Mouse (Mus musculus): Measurements from ENCODE around the gene Sept11. TPM values are rescaled to one million over a fixed set of nuclear protein-coding genes. Genes with fewer than 3 reads are reported as not detected.

Gene Sept11
- total and polyA plus RNA-seq, 3 experiments: 20.4 to 96.1 (median 46.1) TPM

DNA sequence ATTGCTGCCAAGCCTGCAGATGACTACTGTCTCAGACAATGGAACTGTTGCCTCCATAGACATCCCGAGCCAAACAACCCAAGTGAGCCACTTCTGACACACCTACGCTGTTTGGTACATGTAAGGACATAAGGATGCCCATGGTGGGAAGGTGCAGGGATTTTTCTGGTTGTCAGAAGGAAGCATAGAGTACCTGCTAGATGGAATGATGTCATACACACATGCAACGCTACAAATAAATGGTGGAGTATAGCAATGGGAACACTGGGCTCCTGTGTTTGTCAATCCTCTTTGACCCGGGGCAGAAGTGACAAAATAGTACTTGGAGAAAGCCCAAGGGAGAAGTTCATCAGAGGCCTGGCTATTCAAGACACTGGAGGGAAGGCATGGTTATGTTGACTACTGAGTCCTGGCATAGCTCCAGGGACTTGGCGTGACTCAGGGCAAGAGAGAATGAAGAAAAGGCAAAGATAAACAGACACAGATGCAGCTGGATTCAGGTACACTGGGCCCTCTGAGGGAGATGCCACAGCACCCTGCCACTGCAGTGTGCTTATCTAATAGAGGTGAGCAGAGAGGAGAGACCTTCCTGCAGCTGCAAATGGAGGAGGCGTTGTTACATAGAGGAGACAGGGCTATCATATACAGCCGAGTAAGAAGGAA, 15.4 kb upstream of the Sept11 start:
- Histone ChIP-seq H3K9me3 (replicated peaks) (no peaks in the 10 kb centered on the region), H3K36me3 (replicated peaks) (no peaks in the 10 kb centered on the region), H3K27me3 (ENCODE audit: insufficient read depth, low read length) (peaks cover 4% of the 10 kb centered on the region), H3K4me3 (ENCODE audit: low read depth, low read length) (no peak overlapping the region), H3K4me1 (ENCODE audit: insufficient read depth, low read depth, low read length) (no peaks in the 10 kb centered on the region)
- TF ChIP-seq POLR2AphosphoS5 (IDR thresholded peaks at IDR 0.05; ENCODE audit: insufficient replicate concordance, low read depth, low read length) (no peak), TAL1 (conservative IDR thresholded peaks at IDR 0.05; ENCODE audit: low read depth, low read length) (no peak), GATA2 (IDR thresholded peaks at IDR 0.05; ENCODE audit: borderline replicate concordance, low read depth, low read length) (no peak), GATA1 (IDR thresholded peaks at IDR 0.05; ENCODE audit: borderline replicate concordance, low read length) (no peak), CTCF (IDR thresholded peaks at IDR 0.05; ENCODE audit: low read depth, low read length) (no peak)
- no peak for DNase-seq (ENCODE audit: low spot score)
- ATAC-seq (ENCODE audit: extremely low read depth, insufficient number of reproducible peaks, low FRiP score, poor library complexity, severe bottlenecking): no peak

DNA sequence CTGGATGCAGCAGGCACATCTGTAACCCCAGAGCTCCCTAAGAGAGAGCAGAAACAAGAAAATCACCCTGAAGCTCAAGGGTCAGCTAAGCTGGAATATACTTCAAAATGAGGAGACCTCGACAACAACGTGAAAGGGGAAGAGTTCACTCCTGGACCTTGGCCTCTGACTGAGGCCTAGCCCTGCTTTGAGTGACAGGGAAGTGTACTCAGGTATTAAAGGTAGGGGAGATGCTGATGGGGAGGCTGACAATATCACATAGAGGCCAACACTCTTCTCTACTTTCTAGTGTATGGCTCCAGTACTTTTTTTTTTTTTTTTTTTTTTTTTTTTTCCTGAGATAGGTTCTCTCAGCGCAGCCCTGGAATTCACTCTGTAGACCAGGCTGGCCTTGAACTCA, 13.6 kb upstream of the Sept11 start:
- no peak for ATAC-seq (ENCODE audit: extremely low read depth, insufficient number of reproducible peaks, low FRiP score, poor library complexity, severe bottlenecking)
- H3K9me3 ChIP-seq (replicated peaks): no peaks in the 10 kb centered on the region
- TF ChIP-seq POLR2AphosphoS5 (IDR thresholded peaks at IDR 0.05; ENCODE audit: insufficient replicate concordance, low read depth, low read length) (no peak), CTCF (IDR thresholded peaks at IDR 0.05; ENCODE audit: low read depth, low read length) (no peak), TAL1 (conservative IDR thresholded peaks at IDR 0.05; ENCODE audit: low read depth, low read length) (no peak), GATA2 (IDR thresholded peaks at IDR 0.05; ENCODE audit: borderline replicate concordance, low read depth, low read length) (no peak), GATA1 (IDR thresholded peaks at IDR 0.05; ENCODE audit: borderline replicate concordance, low read length) (no peak)
- H3K36me3 ChIP-seq (replicated peaks): no peaks in the 10 kb centered on the region
- no peak overlapping the region for H3K4me3 ChIP-seq (ENCODE audit: low read depth, low read length)
- DNase-seq (ENCODE audit: low spot score): no peak
- no peaks in the 10 kb centered on the region for H3K4me1 ChIP-seq (ENCODE audit: insufficient read depth, low read depth, low read length)
- peaks cover 5% of the 10 kb centered on the region for H3K27me3 ChIP-seq (ENCODE audit: insufficient read depth, low read length)

DNA sequence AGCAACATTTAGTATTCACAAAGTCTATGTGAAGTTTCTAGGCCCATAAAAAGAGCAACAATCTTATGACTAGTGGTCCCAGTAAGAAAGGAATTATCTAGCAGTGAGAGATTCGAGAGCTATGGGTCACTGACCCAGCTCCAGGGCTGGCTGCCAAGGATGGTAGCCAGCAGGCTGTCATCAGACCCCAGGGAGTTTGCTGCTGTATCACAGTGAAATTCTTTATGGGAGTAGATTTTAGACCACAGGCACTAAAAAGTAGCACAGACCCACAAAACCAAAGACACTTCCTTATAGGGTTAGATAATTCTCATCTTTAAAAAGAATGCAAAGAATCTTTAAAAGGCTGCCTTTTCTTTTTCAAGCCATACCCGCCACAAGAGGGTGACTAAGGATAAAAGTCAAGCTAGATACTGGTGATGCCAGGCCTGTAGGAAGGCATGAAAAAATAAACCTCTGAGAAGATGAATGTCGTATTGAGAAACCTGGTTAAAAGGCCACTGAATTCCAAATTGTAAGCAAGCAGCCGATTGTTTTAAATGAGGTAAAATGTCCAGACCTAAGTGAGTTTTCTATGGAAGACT, 8.1 kb upstream of the Sept11 start:
- TF ChIP-seq GATA1 (IDR thresholded peaks at IDR 0.05; ENCODE audit: borderline replicate concordance, low read length): no peak
- TF ChIP-seq TAL1 (conservative IDR thresholded peaks at IDR 0.05; ENCODE audit: low read depth, low read length): no peak
- TF ChIP-seq CTCF (IDR thresholded peaks at IDR 0.05; ENCODE audit: low read depth, low read length): no peak
- no peak for TF ChIP-seq POLR2AphosphoS5 (IDR thresholded peaks at IDR 0.05; ENCODE audit: insufficient replicate concordance, low read depth, low read length)
- no peak for TF ChIP-seq GATA2 (IDR thresholded peaks at IDR 0.05; ENCODE audit: borderline replicate concordance, low read depth, low read length)

DNA sequence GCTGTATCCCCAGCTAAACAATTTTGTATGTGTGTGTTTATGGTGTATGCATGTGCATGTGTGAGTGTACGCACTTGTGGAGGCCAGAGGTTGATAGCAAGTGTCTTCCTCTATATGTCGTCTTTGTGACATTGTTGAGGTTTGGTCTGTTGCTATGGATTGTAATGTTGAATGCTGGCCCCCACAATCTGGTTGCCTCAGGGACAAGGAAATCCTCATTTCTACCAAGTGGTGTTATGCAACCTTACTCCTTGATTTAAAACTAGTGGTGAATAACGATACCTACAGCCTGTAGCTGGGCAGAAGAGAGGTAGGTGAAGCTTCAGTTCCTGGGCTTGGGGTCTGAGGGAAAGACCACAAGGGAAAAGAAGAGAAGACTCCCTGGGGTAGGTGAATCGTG, 7.3 kb upstream of the Sept11 start:
- no peak overlapping the region for H3K4me3 ChIP-seq (ENCODE audit: low read depth, low read length)
- no peak for TF ChIP-seq CTCF (IDR thresholded peaks at IDR 0.05; ENCODE audit: low read depth, low read length)
- no peak for TF ChIP-seq GATA2 (IDR thresholded peaks at IDR 0.05; ENCODE audit: borderline replicate concordance, low read depth, low read length)
- TF ChIP-seq GATA1 (IDR thresholded peaks at IDR 0.05; ENCODE audit: borderline replicate concordance, low read length): no peak
- no peak for TF ChIP-seq POLR2AphosphoS5 (IDR thresholded peaks at IDR 0.05; ENCODE audit: insufficient replicate concordance, low read depth, low read length)
- TF ChIP-seq TAL1 (conservative IDR thresholded peaks at IDR 0.05; ENCODE audit: low read depth, low read length): no peak
- no peak for ATAC-seq (ENCODE audit: extremely low read depth, insufficient number of reproducible peaks, low FRiP score, poor library complexity, severe bottlenecking)
- H3K27me3 ChIP-seq (ENCODE audit: insufficient read depth, low read length): peaks cover 5% of the 10 kb centered on the region; the same call in 1 of the 2 replicates
- H3K4me1 ChIP-seq (ENCODE audit: insufficient read depth, low read depth, low read length): no peaks in the 10 kb centered on the region; the same call in 1 of the 2 replicates
- H3K9me3 ChIP-seq (replicated peaks): no peaks in the 10 kb centered on the region
- no peak for DNase-seq (ENCODE audit: low spot score)
- H3K36me3 ChIP-seq (replicated peaks): no peaks in the 10 kb centered on the region

More for the DNA sequence above, 8.1 kb upstream of the Sept11 start:
- Histone ChIP-seq H3K4me3 (ENCODE audit: low read depth, low read length) (no peak overlapping the region), H3K4me1 (ENCODE audit: insufficient read depth, low read depth, low read length) (no peaks in the 10 kb centered on the region; the same call in 1 of the 2 replicates), H3K27me3 (ENCODE audit: insufficient read depth, low read length) (peaks cover 5% of the 10 kb centered on the region; the same call in 1 of the 2 replicates), H3K9me3 (replicated peaks) (no peaks in the 10 kb centered on the region), H3K36me3 (replicated peaks) (no peaks in the 10 kb centered on the region)
- no peak for DNase-seq (ENCODE audit: low spot score)
- ATAC-seq (ENCODE audit: extremely low read depth, insufficient number of reproducible peaks, low FRiP score, poor library complexity, severe bottlenecking): no peak

DNA sequence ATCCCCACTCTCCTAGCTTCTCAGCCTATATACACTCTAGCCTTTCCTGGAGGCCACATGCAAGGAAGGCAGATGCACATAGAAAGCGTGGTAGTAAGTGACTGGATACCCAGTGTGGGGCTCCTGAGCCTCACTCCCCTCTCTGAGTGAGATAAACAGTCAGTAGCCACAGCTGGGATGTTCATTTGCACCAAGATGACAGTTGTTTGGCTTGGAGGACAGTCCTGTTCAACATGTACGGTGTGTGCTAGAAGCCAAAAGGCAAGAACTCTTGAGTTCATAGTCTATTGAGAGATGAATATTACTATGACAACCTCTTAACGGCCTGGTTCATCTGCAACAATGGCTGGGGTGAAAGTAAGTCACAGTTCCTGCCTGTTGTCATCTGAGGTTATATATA, 2.0 kb upstream of the Sept11 start:
- DNase-seq (ENCODE audit: low spot score) (no peak), ATAC-seq (ENCODE audit: extremely low read depth, insufficient number of reproducible peaks, low FRiP score, poor library complexity, severe bottlenecking) (no peak)
- H3K9me3 ChIP-seq (replicated peaks): no peaks in the 10 kb centered on the region
- H3K4me1 ChIP-seq (ENCODE audit: insufficient read depth, low read depth, low read length): peaks cover 35% of the 10 kb centered on the region
- H3K27me3 ChIP-seq (ENCODE audit: insufficient read depth, low read length): no peaks in the 10 kb centered on the region
- TF ChIP-seq GATA1 (IDR thresholded peaks at IDR 0.05; ENCODE audit: borderline replicate concordance, low read length): no peak
- no peak for TF ChIP-seq TAL1 (conservative IDR thresholded peaks at IDR 0.05; ENCODE audit: low read depth, low read length)
- TF ChIP-seq POLR2AphosphoS5 (IDR thresholded peaks at IDR 0.05; ENCODE audit: insufficient replicate concordance, low read depth, low read length): no peak
- no peak for TF ChIP-seq GATA2 (IDR thresholded peaks at IDR 0.05; ENCODE audit: borderline replicate concordance, low read depth, low read length)
- no peak for TF ChIP-seq CTCF (IDR thresholded peaks at IDR 0.05; ENCODE audit: low read depth, low read length)
- H3K36me3 ChIP-seq (replicated peaks): peaks cover 5% of the 10 kb centered on the region
- no peak overlapping the region for H3K4me3 ChIP-seq (ENCODE audit: low read depth, low read length)

DNA sequence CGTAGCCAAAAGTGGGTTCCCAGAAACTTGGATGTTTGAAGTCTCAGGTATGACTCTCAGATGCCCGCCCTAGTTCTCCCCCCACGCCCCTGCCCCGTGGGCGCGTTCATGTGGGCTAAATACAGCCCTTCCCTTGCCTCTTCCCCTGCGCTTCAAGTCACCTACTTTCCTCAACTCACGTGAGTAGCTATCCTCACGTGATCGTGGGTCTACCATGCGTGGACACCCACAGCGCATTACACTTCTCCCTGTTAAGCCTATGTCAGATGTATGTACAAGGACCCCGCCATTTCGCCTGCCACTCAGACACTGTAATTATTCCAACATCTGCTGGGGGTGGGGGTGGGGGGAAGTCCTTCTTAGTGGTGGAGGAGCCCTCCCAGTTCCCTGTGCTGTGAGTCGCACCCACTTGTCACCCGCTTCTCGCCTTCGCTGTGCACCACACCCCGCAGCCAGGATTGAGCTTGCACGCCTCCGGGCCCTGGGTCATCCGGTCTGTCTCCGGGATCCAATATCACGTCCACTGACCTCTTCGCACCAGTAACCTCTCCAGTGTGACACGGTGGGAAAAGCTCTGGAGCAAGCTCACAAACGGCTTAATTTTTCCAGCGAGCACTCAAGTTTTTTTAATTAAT, 973 bp upstream of the Sept11 start:
- Histone ChIP-seq H3K4me1 (ENCODE audit: insufficient read depth, low read depth, low read length) (peaks cover 35% of the 10 kb centered on the region), H3K27me3 (ENCODE audit: insufficient read depth, low read length) (no peaks in the 10 kb centered on the region), H3K4me3 (ENCODE audit: low read depth, low read length) (peak overlapping the region; percentile 96), H3K36me3 (replicated peaks) (peaks cover 14% of the 10 kb centered on the region), H3K9me3 (replicated peaks) (no peaks in the 10 kb centered on the region)
- DNase-seq (ENCODE audit: low spot score) (peak; percentile 39), ATAC-seq (ENCODE audit: extremely low read depth, insufficient number of reproducible peaks, low FRiP score, poor library complexity, severe bottlenecking) (peak; percentile 37)
- no peak for TF ChIP-seq GATA2 (IDR thresholded peaks at IDR 0.05; ENCODE audit: borderline replicate concordance, low read depth, low read length)
- TF ChIP-seq POLR2AphosphoS5 (IDR thresholded peaks at IDR 0.05; ENCODE audit: insufficient replicate concordance, low read depth, low read length): no peak
- no peak for TF ChIP-seq GATA1 (IDR thresholded peaks at IDR 0.05; ENCODE audit: borderline replicate concordance, low read length)
- TF ChIP-seq CTCF (IDR thresholded peaks at IDR 0.05; ENCODE audit: low read depth, low read length): no peak
- TF ChIP-seq TAL1 (conservative IDR thresholded peaks at IDR 0.05; ENCODE audit: low read depth, low read length): no peak

Data from G1E (cell line).